Mouse (Mus musculus): ENCODE results near the gene Arl16.

- TF ChIP-seq CTCF (IDR thresholded peaks at IDR 0.05; ENCODE audit: low read depth, low read length) (no peak), POLR2A (IDR thresholded peaks at IDR 0.05; ENCODE audit: borderline replicate concordance, low read depth, low read length) (no peak)
Observed at GRCm38 (mm10) chr11:120454965-120455364, 12.4 kb downstream of the Arl16 start.
